In the genomic region with DNA sequence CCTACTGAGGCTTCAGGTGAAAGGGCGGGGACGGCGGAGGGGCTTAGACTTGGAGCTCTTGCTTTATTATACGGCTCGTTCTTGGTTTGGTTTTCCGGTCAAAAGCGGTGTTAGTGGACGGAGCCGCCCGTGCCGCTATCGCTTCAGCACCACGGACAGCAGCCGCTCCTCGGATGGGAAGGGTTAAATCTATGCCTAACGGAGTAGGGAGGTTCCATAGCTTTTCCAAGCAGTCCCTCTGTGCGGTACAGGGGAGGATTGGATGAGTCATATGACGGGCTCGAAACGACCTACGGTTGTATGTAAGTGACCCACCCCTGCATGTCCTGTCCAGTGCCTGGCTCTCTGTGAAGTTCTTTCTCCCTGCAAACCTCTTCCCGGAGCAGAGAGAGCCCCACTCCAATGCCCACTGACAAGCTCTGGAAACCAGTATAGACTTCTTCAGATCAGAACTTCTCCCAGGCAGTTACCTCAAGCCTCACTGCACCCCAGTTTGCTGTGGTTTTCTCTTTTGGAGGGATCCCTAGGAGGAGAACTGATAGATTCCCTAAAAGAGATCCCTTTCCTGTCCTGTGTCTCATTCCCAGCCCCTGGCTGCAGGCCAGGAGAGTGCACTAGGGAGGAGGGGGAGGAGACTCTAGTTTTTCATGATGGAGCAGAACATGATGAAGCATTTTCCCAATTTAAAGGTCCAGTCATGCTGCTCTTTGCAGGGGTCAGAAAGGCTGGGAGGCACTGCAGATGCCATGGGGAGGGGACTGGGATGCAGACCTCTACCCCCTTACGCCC, we compare ENCODE assay signal across 10 mouse cellular contexts. TPM values are rescaled to one million over a fixed set of nuclear protein-coding genes. Genes with fewer than 3 reads are reported as not detected.
DNase-seq lines count a peak whose midpoint lies in the region; ATAC-seq and TF ChIP-seq lines count a peak whose summit lies in the region.
"Had no signal": no experiment of that assay in that cellular context is flagged by ENCODE, and none has a peak within 500 bp of the region (broad histone marks: within the 10 kb centered on the region; RNA-seq: fewer than 3 reads in every experiment).

No protein-coding gene starts in this region.

- in situ Hi-C loops in ES-E14 (cut with MboI; ENCODE audit: low sequenced_read_pairs in 2 of 2, unreplicated experiment in 2 of 2): no loop called here

- H3K27me3 ChIP-seq in embryonic facial prominence, embryonic 10.5 days (replicated peaks; ENCODE audit: low read depth, poor library complexity, severe bottlenecking): peaks cover 100% of the 10 kb centered on the region
- H3K27me3 ChIP-seq in lung, embryonic 16.5 days (ENCODE audit: control insufficient read depth, insufficient read depth, low read depth, low read length): peaks cover 63% of the 10 kb centered on the region

- H3K9me3 ChIP-seq in ES-E14 (ENCODE audit: control insufficient read depth, insufficient read depth, low read depth, low read length): no peaks in the 10 kb centered on the region
- H3K9me3 ChIP-seq in embryonic facial prominence, embryonic 10.5 days: no peaks in the 10 kb centered on the region
- no peaks in the 10 kb centered on the region for H3K9me3 ChIP-seq in lung, embryonic 16.5 days (ENCODE audit: control insufficient read depth, low read length)
- H3K9me3 ChIP-seq: embryonic facial prominence, embryonic 13.5 days had no signal

- no peak overlapping the region for H3K4me2 ChIP-seq in lung, embryonic 16.5 days (ENCODE audit: low read depth, low read length)
- H3K4me2 ChIP-seq: embryonic facial prominence, embryonic 13.5 days had no signal

- H3K4me1 ChIP-seq in ES-E14 (ENCODE audit: control insufficient read depth in 2 of 2, insufficient read depth in 2 of 2, low read length in 2 of 2, poor library complexity in 1 of 2): peaks cover 0 to 6% of the 10 kb centered on the region in 2 experiments; a peak in 3 of 4 replicates
- peaks cover 29% of the 10 kb centered on the region for H3K4me1 ChIP-seq in embryonic facial prominence, embryonic 10.5 days
- peaks cover 13% of the 10 kb centered on the region for H3K4me1 ChIP-seq in lung, embryonic 16.5 days (replicated peaks; ENCODE audit: control insufficient read depth, insufficient read depth, low read length)

- WGBS in embryonic facial prominence, embryonic 10.5 days: 6% methylated on average over 23 of the region's 23 CpGs
- WGBS in lung, embryonic 16.5 days: 5% methylated on average over 23 of the region's 23 CpGs

- H3K4me3 ChIP-seq in gastrocnemius, adult 2 months: no peak overlapping the region
- H3K4me3 ChIP-seq in ES-E14 (ENCODE audit: insufficient read depth in 1 of 2, low read depth in 1 of 2, low read length in 2 of 2, poor library complexity in 1 of 2, severe bottlenecking in 1 of 2): no peak overlapping the region
- no peak overlapping the region for H3K4me3 ChIP-seq in embryonic facial prominence, embryonic 10.5 days
- no peak overlapping the region for H3K4me3 ChIP-seq in lung, embryonic 16.5 days (ENCODE audit: low read length)
- H3K4me3 ChIP-seq: embryonic facial prominence, embryonic 13.5 days had no signal

- H3K36me3 ChIP-seq in ES-E14 (ENCODE audit: control insufficient read depth, insufficient read depth, low read length, poor library complexity, severe bottlenecking): peaks cover 5% of the 10 kb centered on the region
- H3K36me3 ChIP-seq in embryonic facial prominence, embryonic 10.5 days (replicated peaks): no peaks in the 10 kb centered on the region
- no peaks in the 10 kb centered on the region for H3K36me3 ChIP-seq in lung, embryonic 16.5 days (ENCODE audit: control insufficient read depth, insufficient read depth, low read length)
- H3K36me3 ChIP-seq: embryonic facial prominence, embryonic 13.5 days had no signal

- no peak overlapping the region for H3K9ac ChIP-seq in ES-E14 (ENCODE audit: insufficient read depth, low read depth, low read length, poor library complexity, severe bottlenecking)
- no peak overlapping the region for H3K9ac ChIP-seq in lung, embryonic 16.5 days (ENCODE audit: low read length)
- H3K9ac ChIP-seq: embryonic facial prominence, embryonic 13.5 days had no signal

- 0 out of 2 replicates have a peak, but pooled peaks have one; percentile 18 for ATAC-seq in lung, embryonic 16.5 days (ENCODE audit: low read depth)

- peak; percentile 32 for DNase-seq in gastrocnemius, adult 2 months
- DNase-seq in gastrocnemius, adult 18-20 months (ENCODE audit: low spot score): no peak
- DNase-seq in ES-E14 (ENCODE audit: low read depth, low spot score): peak; percentile 64
- DNase-seq in embryonic facial prominence, embryonic 10.5 days (ENCODE audit: low spot score): peak; percentile 87
- DNase-seq in induced T-regulatory cell, adult 2 months (ENCODE audit: low read depth): peak; percentile 29
- peak; percentile 81 for DNase-seq in retina, embryonic 14.5 days (ENCODE audit: low spot score)
- DNase-seq in layer of hippocampus, postnatal 36 days: no peak

- no peak overlapping the region for H3K27ac ChIP-seq in gastrocnemius, adult 2 months
- no peak overlapping the region for H3K27ac ChIP-seq in ES-E14 (ENCODE audit: insufficient read depth, low read depth, low read length, poor library complexity, severe bottlenecking)
- no peak overlapping the region for H3K27ac ChIP-seq in embryonic facial prominence, embryonic 10.5 days (replicated peaks)
- H3K27ac ChIP-seq in lung, embryonic 16.5 days (ENCODE audit: low read length): no peak overlapping the region
- H3K27ac ChIP-seq: embryonic facial prominence, embryonic 13.5 days had no signal

- TF ChIP-seq CTCF in gastrocnemius, adult 2 months (IDR thresholded peaks at IDR 0.05): no peak

- intact Hi-C loops in gastrocnemius, adult 2 months (cut with DNase I): no loop called here

TF ChIP-seq in ES-E14, 5 proteins besides CTCF, POLR2A, EP300 and RAD21:
- TF ChIP-seq HCFC1 (IDR thresholded peaks at IDR 0.05; ENCODE audit: borderline replicate concordance, insufficient read depth, low read length) (peak; percentile 55; the same call in 1 of the 2 replicates), CHD2 (IDR thresholded peaks at IDR 0.05; ENCODE audit: low read depth, low read length) (no peak), ZNF384 (IDR thresholded peaks at IDR 0.05; ENCODE audit: low read depth, low read length) (no peak)

RNA-seq across cellular contexts. Expression of a gene that starts 1.6 kb away (rescaled TPM):
- total RNA-seq in gastrocnemius, adult 2 months (2021): not detected
- total RNA-seq in gastrocnemius, adult 18-20 months (2021): not detected
- total RNA-seq in ES-E14 (2012; rRNA removed): 13.9 and 17.7 TPM in 2 replicates
- 0.14 and 0.25 TPM in 2 replicates for polyA plus RNA-seq in embryonic facial prominence, embryonic 10.5 days (2016; fragmentation: Nextera tagmentation; extraction: Ambion mirVana)
- polyA plus RNA-seq in lung, embryonic 16.5 days (2015; fragmentation: Nextera tagmentation; extraction: Ambion mirVana): 0.26 TPM in 2 replicates
- total RNA-seq in layer of hippocampus, postnatal 36 days (2021): 10 to 100 TPM; 38.5 to 44.9 TPM
- polyA plus RNA-seq: liver, adult 2 months had no signal

RNA-seq across cellular contexts. Expression of a gene that starts 37.2 kb away (rescaled TPM):
- 10 to 100 TPM; 35.8 to 40.5 TPM for total RNA-seq in gastrocnemius, adult 2 months (2021)
- 10 to 100 TPM; 41.3 to 48.7 TPM for total RNA-seq in gastrocnemius, adult 18-20 months (2021)
- total RNA-seq in ES-E14 (2012; rRNA removed): 37.2 and 42.4 TPM in 2 replicates
- 58.6 and 60.2 TPM in 2 replicates for polyA plus RNA-seq in embryonic facial prominence, embryonic 10.5 days (2016; fragmentation: Nextera tagmentation; extraction: Ambion mirVana)
- polyA plus RNA-seq in lung, embryonic 16.5 days (2015; fragmentation: Nextera tagmentation; extraction: Ambion mirVana): 46.0 and 48.3 TPM in 2 replicates
- total RNA-seq in layer of hippocampus, postnatal 36 days (2021): 100 to 1,000 TPM; 142 to 146 TPM

RNA-seq across cellular contexts. Expression of a gene that starts 54.3 kb away (rescaled TPM):
- 10 to 100 TPM; 15.5 to 16.7 TPM for total RNA-seq in gastrocnemius, adult 2 months (2021)
- total RNA-seq in gastrocnemius, adult 18-20 months (2021): 10 to 100 TPM; 14.8 to 15.6 TPM
- total RNA-seq in ES-E14 (2012; rRNA removed): 46.4 and 47.5 TPM in 2 replicates
- 52.1 and 52.9 TPM in 2 replicates for polyA plus RNA-seq in embryonic facial prominence, embryonic 10.5 days (2016; fragmentation: Nextera tagmentation; extraction: Ambion mirVana)
- polyA plus RNA-seq in lung, embryonic 16.5 days (2015; fragmentation: Nextera tagmentation; extraction: Ambion mirVana): 29.6 and 30.7 TPM in 2 replicates
- 10 to 100 TPM; 40.4 to 41.2 TPM for total RNA-seq in layer of hippocampus, postnatal 36 days (2021)

Comparison
In these comparisons a context has a peak if more than half of its experiments do, and no peak if none do; other contexts are left out.
1. DNase-seq: peak in gastrocnemius, adult 2 months (single experiment), ES-E14 (single experiment), embryonic facial prominence, embryonic 10.5 days (single experiment), induced T-regulatory cell, adult 2 months (single experiment) and retina, embryonic 14.5 days (single experiment); none in gastrocnemius, adult 18-20 months (single experiment) and layer of hippocampus, postnatal 36 days (0 of 2).
2. RNA of a gene that starts 1.6 kb away (total RNA-seq): 38.5 to 44.9 TPM in layer of hippocampus, postnatal 36 days and 13.9 to 17.7 TPM in ES-E14; not detected in gastrocnemius, adult 2 months and not detected in gastrocnemius, adult 18-20 months; every median in the first group is over 10 times any median in the second.